Mouse (Mus musculus): ENCODE measurements at regions not wholly inside any gene's neighbourhood (a gene's known extent, or its start where the extent isn't known, plus 50 kb on each side); places are given as distances from the start of the nearest gene placed in this dataset.

GRCm38 (mm10) chr5:59103358-59104077, 1385.8 kb downstream of the Pcdh7 start:
- TF ChIP-seq POLR2A (IDR thresholded peaks at IDR 0.05; ENCODE audit: borderline replicate concordance, extremely low read depth, insufficient read depth, insufficient read length): no peak
- no peaks in the 10 kb centered on the region for H3K36me3 ChIP-seq (ENCODE audit: control insufficient read depth, insufficient read depth, low read length)
- 72% methylated on average over 4 of the region's 4 CpGs for WGBS
- ATAC-seq (ENCODE audit: low FRiP score, low read depth) (no peak), DNase-seq (ENCODE audit: low spot score) (no peak)
- H3K27me3 ChIP-seq (ENCODE audit: control insufficient read depth, insufficient read depth, low read length): no peaks in the 10 kb centered on the region
- no peaks in the 10 kb centered on the region for H3K9me3 ChIP-seq (ENCODE audit: control insufficient read depth, low read length)
- no peak overlapping the region for H3K27ac ChIP-seq (replicated peaks; ENCODE audit: low read depth, low read length)
- H3K9ac ChIP-seq (ENCODE audit: low read depth, low read length, severe bottlenecking): no peak overlapping the region
- H3K4me1 ChIP-seq (ENCODE audit: control insufficient read depth, insufficient read depth, low read length): no peaks in the 10 kb centered on the region
- H3K4me2 ChIP-seq (replicated peaks; ENCODE audit: low read depth, low read length, severe bottlenecking): no peak overlapping the region
- no peak overlapping the region for H3K4me3 ChIP-seq (replicated peaks; ENCODE audit: low read length)

GRCm38 (mm10) chr5:59138316-59138715, 1420.5 kb downstream of the Pcdh7 start:
- Histone ChIP-seq H3K9ac (ENCODE audit: low read depth, low read length, severe bottlenecking) (no peak overlapping the region), H3K4me3 (replicated peaks; ENCODE audit: low read length) (no peak overlapping the region), H3K36me3 (ENCODE audit: control insufficient read depth, insufficient read depth, low read length) (no peaks in the 10 kb centered on the region), H3K4me1 (ENCODE audit: control insufficient read depth, insufficient read depth, low read length) (no peaks in the 10 kb centered on the region), H3K27me3 (ENCODE audit: control insufficient read depth, insufficient read depth, low read length) (no peaks in the 10 kb centered on the region), H3K4me2 (replicated peaks; ENCODE audit: low read depth, low read length, severe bottlenecking) (0 out of 2 replicates have a peak overlapping the region, but pooled peaks have one; percentile 10), H3K9me3 (ENCODE audit: control insufficient read depth, low read length) (no peaks in the 10 kb centered on the region), H3K27ac (replicated peaks; ENCODE audit: low read depth, low read length) (no peak overlapping the region)
- DNase-seq (ENCODE audit: low spot score) (no peak), ATAC-seq (ENCODE audit: low FRiP score, low read depth) (no peak)
- no peak for TF ChIP-seq POLR2A (IDR thresholded peaks at IDR 0.05; ENCODE audit: borderline replicate concordance, extremely low read depth, insufficient read depth, insufficient read length)
- 79% methylated on average over 7 of the region's 7 CpGs for WGBS

- no peak for TF ChIP-seq POLR2A (IDR thresholded peaks at IDR 0.05; ENCODE audit: borderline replicate concordance, extremely low read depth, insufficient read depth, insufficient read length)
- Histone ChIP-seq H3K9ac (ENCODE audit: low read depth, low read length, severe bottlenecking) (no peak overlapping the region), H3K4me2 (replicated peaks; ENCODE audit: low read depth, low read length, severe bottlenecking) (no peak overlapping the region), H3K27ac (replicated peaks; ENCODE audit: low read depth, low read length) (no peak overlapping the region), H3K9me3 (ENCODE audit: control insufficient read depth, low read length) (no peaks in the 10 kb centered on the region), H3K4me3 (replicated peaks; ENCODE audit: low read length) (no peak overlapping the region), H3K36me3 (ENCODE audit: control insufficient read depth, insufficient read depth, low read length) (no peaks in the 10 kb centered on the region), H3K27me3 (ENCODE audit: control insufficient read depth, insufficient read depth, low read length) (no peaks in the 10 kb centered on the region), H3K4me1 (ENCODE audit: control insufficient read depth, insufficient read depth, low read length) (no peaks in the 10 kb centered on the region)
- WGBS: 26% methylated on average over 2 of the region's 2 CpGs
- DNase-seq (ENCODE audit: low spot score) (peak; percentile 33), ATAC-seq (ENCODE audit: low FRiP score, low read depth) (peak; percentile 78; the same call in 1 of the 2 replicates)
These were observed 1421.0 kb downstream of the Pcdh7 start for GRCm38 (mm10) chr5:59138721-59139120.

Measured in limb, embryonic 14.5 days (tissue).